Mouse (Mus musculus) embryonic fibroblast, embryonic 13.5 days (primary cell): Measurements from ENCODE around the gene Bnc2.

Experiments
- CTCF ChIP-seq: IDR thresholded peaks from 2 replicates; pipeline ENCODE4 v1.5.1; 2011; ENCODE audit warnings: mild to moderate bottlenecking, control low read depth, low read length, moderate library complexity, borderline replicate concordance; ENCODE audit not compliant: insufficient read depth
- POLR2A ChIP-seq: IDR thresholded peaks from 2 replicates; pipeline ENCODE4 v1.6.1; 2011; ENCODE audit warnings: low read depth, mild to moderate bottlenecking, control low read depth, low read length, moderate library complexity

DNA sequence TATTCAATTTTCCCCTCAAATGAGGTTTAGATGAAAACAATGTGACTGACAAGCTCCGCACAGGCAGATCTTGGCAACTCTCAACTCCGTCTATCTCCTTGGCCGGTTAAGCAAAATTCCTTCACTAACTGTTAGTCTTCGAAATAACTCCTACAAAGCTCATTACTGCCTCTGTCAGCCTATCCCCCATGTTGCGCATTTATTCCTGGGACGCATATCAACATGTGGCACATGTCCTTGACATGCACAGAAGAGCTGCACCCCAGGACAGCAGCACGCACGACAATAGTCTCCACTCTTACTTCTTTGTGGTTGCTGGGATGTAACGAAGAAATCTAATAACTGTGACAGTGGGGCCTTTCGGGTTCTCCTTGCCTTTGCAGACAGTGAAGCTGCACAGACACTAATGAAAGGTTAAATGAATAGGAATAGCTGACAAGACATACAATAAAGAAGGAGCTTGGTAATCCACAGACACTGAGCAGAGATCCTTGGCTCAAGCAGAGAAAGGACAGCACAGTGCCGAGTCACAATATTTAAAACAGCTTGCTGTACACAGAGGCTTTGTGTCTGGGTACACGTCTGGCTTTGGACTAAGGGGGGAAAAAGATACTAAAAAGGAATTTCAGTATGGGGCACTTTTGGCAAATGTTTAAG is 6.0 kb downstream of the Bnc2 start:
- TF ChIP-seq CTCF (no peak), POLR2A (no peak)
